Mouse (Mus musculus) small intestine, adult 2 months (tissue): ENCODE results near the gene 2200002D01Rik.

Experiments
- CTCF ChIP-seq: fragments of 200-500 bp; IDR thresholded peaks from 2 replicates; pipeline ENCODE4 v1.5.1; 2012; ENCODE audit warnings: low read depth, mild to moderate bottlenecking, control low read depth, inconsistent platforms, low read length, moderate library complexity, mixed read lengths; ENCODE audit not compliant: insufficient replicate concordance, insufficient read length; ENCODE audit errors: extremely low read depth
- POLR2A ChIP-seq: fragments of 200-500 bp; IDR thresholded peaks from 2 replicates; pipeline ENCODE4 v1.6.1; 2012; ENCODE audit warnings: low read depth, mild to moderate bottlenecking, control low read depth, inconsistent platforms, low read length, moderate library complexity

DNA sequence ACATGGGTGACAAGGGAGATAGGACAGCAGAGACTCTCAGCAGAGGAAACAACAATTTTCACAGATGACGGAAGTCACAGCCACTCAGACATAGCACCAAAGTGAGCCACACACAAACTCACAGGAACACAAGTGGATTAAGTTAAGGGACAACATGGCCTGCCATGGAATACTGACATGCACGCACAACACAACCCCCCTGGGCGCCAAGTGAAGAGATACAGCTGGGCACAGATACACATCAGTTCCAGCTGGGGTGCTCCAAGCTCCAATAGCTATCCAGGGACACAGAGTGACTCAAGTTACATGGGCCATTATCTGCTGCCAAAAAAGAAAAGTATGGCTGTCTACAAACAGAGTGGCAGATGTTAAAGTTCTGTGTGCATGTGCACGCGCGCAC lies 41.6 kb upstream of the 2200002D01Rik start:
- TF ChIP-seq POLR2A (no peak), CTCF (no peak)
